ENCODE assay signal across 19 mouse cellular contexts in genomic region chr13:111999647-112000292, GRCm38 (mm10).
A peak's percentile ranks its signal among the peaks of the same experiment; 100 is the strongest.
DNase-seq lines count a peak whose midpoint lies in the region; TF ChIP-seq lines count a peak whose summit lies in the region.
"Had no signal": no experiment of that assay in that cellular context is flagged by ENCODE, and none has a peak within 500 bp of the region (broad histone marks: within the 10 kb centered on the region; RNA-seq: fewer than 3 reads in every experiment).

No protein-coding gene starts in this region.

- peaks cover 35% of the 10 kb centered on the region for H3K4me1 ChIP-seq in spleen, adult 2 months (ENCODE audit: control insufficient read depth, insufficient read depth, insufficient read length)
- peaks cover 30 to 64% of the 10 kb centered on the region in 2 experiments for H3K4me1 ChIP-seq in CH12.LX (ENCODE audit: control insufficient read depth in 1 of 2, insufficient read depth in 2 of 2)

- TF ChIP-seq CTCF in spleen, adult 2 months (IDR thresholded peaks at IDR 0.05; ENCODE audit: extremely low read depth, insufficient read depth, insufficient read length, insufficient replicate concordance): no peak
- no peak for TF ChIP-seq CTCF in CH12.LX (conservative IDR thresholded peaks at IDR 0.05 in 1 of 2, IDR thresholded peaks at IDR 0.05 in 1 of 2; ENCODE audit: low read depth in 2 of 2, low read length in 2 of 2)

- H3K4me2 ChIP-seq in CH12.LX (ENCODE audit: insufficient read depth, low read depth, poor library complexity, severe bottlenecking): no peak overlapping the region
- H3K4me2 ChIP-seq: heart, embryonic 11.5 days; heart, embryonic 15.5 days; hindbrain, embryonic 13.5 days; intestine, embryonic 15.5 days had no signal

- no peaks in the 10 kb centered on the region for H3K27me3 ChIP-seq in spleen, adult 2 months (ENCODE audit: control insufficient read depth, insufficient read depth, low read length)
- H3K27me3 ChIP-seq in CH12.LX (replicated peaks): no peaks in the 10 kb centered on the region
- no peaks in the 10 kb centered on the region for H3K27me3 ChIP-seq in splenic B cell, adult 2 months (ENCODE audit: control insufficient read depth, insufficient read depth, low read length, poor library complexity, severe bottlenecking)
- H3K27me3 ChIP-seq: hindbrain, embryonic 13.5 days; intestine, embryonic 15.5 days had no signal

- H3K36me3 ChIP-seq in spleen, adult 2 months (ENCODE audit: control insufficient read depth, insufficient read depth, low read length): no peaks in the 10 kb centered on the region
- no peaks in the 10 kb centered on the region for H3K36me3 ChIP-seq in CH12.LX (replicated peaks in 1 of 2; ENCODE audit: control insufficient read depth in 1 of 2, insufficient read depth in 1 of 2, low read length in 1 of 2)
- H3K36me3 ChIP-seq in splenic B cell, adult 2 months (ENCODE audit: control insufficient read depth, insufficient read depth, low read length, poor library complexity, severe bottlenecking): no peaks in the 10 kb centered on the region
- H3K36me3 ChIP-seq: embryonic facial prominence, embryonic 10.5 days; heart, embryonic 15.5 days; hindbrain, embryonic 13.5 days; intestine, embryonic 15.5 days had no signal

- H3K9me3 ChIP-seq in CH12.LX (replicated peaks; ENCODE audit: low read length): no peaks in the 10 kb centered on the region
- H3K9me3 ChIP-seq: embryonic facial prominence, embryonic 10.5 days; heart, embryonic 15.5 days; hindbrain, embryonic 13.5 days; intestine, embryonic 15.5 days had no signal

- 59% methylated on average over 6 of the region's 6 CpGs for whole genome bisulfite sequencing in spleen, adult 2 months

- TF ChIP-seq RAD21 in CH12.LX (IDR thresholded peaks at IDR 0.05; ENCODE audit: low read depth, low read length): no peak

- H3K79me2 ChIP-seq in CH12.LX (replicated peaks; ENCODE audit: control insufficient read depth, extremely low read depth, insufficient read depth, poor library complexity, severe bottlenecking): no peaks in the 10 kb centered on the region

- dilution Hi-C loops in CH12.LX (cut with MboI; ENCODE audit: extremely low pct_ligation_motif_present, extremely low pct_unique_long_range_greater_than_20kb, low sequenced_read_pairs): no loop called here

- in situ Hi-C loops in CH12.LX (cut with MboI; ENCODE audit: low pct_ligation_motif_present, low pct_unique_long_range_greater_than_20kb, low sequenced_read_pairs): no loop called here

- TF ChIP-seq POLR2A in spleen, adult 2 months (IDR thresholded peaks at IDR 0.05; ENCODE audit: low read depth, low read length): no peak
- no peak for TF ChIP-seq POLR2A in CH12.LX (IDR thresholded peaks at IDR 0.05; ENCODE audit: low read depth, low read length)

- peak in 1 of 2 experiments; percentile 82 for DNase-seq in spleen, adult 2 months (ENCODE audit: low read depth in 1 of 2, low spot score in 2 of 2)
- DNase-seq in spleen, adult 12 weeks (ENCODE audit: low spot score): no peak
- peak; percentile 72 for DNase-seq in CH12.LX (ENCODE audit: extremely low read depth)
- peak; percentile 55 for DNase-seq in induced T-regulatory cell, adult 2 months (ENCODE audit: low read depth)
- peak; percentile 92 for DNase-seq in splenic B cell, adult 2 months (ENCODE audit: low read depth, low spot score)
- no peak for DNase-seq in right cerebral cortex, postnatal 25 days
- DNase-seq in adrenal gland, adult 2 months: no peak
- DNase-seq: adrenal gland, postnatal 25 days; cerebellum, adult 2 months; cerebellum, postnatal 10 days; gastrocnemius, adult 2 months; gastrocnemius, postnatal 25 days; heart, adult 18-20 months; heart, postnatal 14 days had no signal

- no peak overlapping the region for H3K4me3 ChIP-seq in spleen, adult 2 months (ENCODE audit: extremely low read depth, insufficient read depth, insufficient read length)
- H3K4me3 ChIP-seq in CH12.LX (replicated peaks in 1 of 3; ENCODE audit: low read depth in 2 of 3, low read length in 2 of 3, poor library complexity in 1 of 3): no peak overlapping the region
- H3K4me3 ChIP-seq: embryonic facial prominence, embryonic 10.5 days; gastrocnemius, adult 2 months; heart, embryonic 15.5 days; hindbrain, embryonic 13.5 days; intestine, embryonic 15.5 days had no signal

- peak; percentile 56 for TF ChIP-seq EP300 in CH12.LX (IDR thresholded peaks at IDR 0.05; ENCODE audit: low read length)

- H3K9ac ChIP-seq in CH12.LX (ENCODE audit: insufficient read depth, low read depth): no peak overlapping the region
- H3K9ac ChIP-seq: heart, embryonic 15.5 days; hindbrain, embryonic 13.5 days; intestine, embryonic 15.5 days had no signal

- peak overlapping the region; percentile 92 for H3K27ac ChIP-seq in spleen, adult 2 months (ENCODE audit: insufficient read depth, low read length)
- no peak overlapping the region for H3K27ac ChIP-seq in CH12.LX (ENCODE audit: insufficient read depth, low read depth)
- H3K27ac ChIP-seq: gastrocnemius, adult 2 months; heart, embryonic 15.5 days; intestine, embryonic 15.5 days had no signal

TF ChIP-seq in CH12.LX, 34 proteins besides CTCF, POLR2A, EP300 and RAD21:
- TF ChIP-seq JUN (IDR thresholded peaks at IDR 0.05; ENCODE audit: insufficient read depth, low read depth, low read length): no peak
- no peak for TF ChIP-seq CHD1 (IDR thresholded peaks at IDR 0.05; ENCODE audit: low read depth, low read length)
- no peak for TF ChIP-seq ZC3H11A (IDR thresholded peaks at IDR 0.05; ENCODE audit: low read depth, low read length)
- peak; percentile 75 for TF ChIP-seq ZNF384 (IDR thresholded peaks at IDR 0.05; ENCODE audit: low read depth, low read length)

Comparison
In these comparisons a context has a peak if more than half of its experiments do, and no peak if none do; other contexts are left out.
1. DNase-seq: peak in CH12.LX (single experiment), induced T-regulatory cell, adult 2 months (single experiment) and splenic B cell, adult 2 months (single experiment); none in spleen, adult 12 weeks (single experiment), right cerebral cortex, postnatal 25 days (single experiment) and adrenal gland, adult 2 months (single experiment).